Mouse (Mus musculus) intestine, postnatal 0 days (tissue): ENCODE data around the gene Btbd9. TPM values are rescaled to one million over a fixed set of nuclear protein-coding genes. Genes with fewer than 3 reads are reported as not detected.
"Not testable (repeated sequence)": the region's sequence is repeated elsewhere in the genome, so short reads cannot be mapped to it uniquely, and the experiment has no call there.

Experiments
- ATAC-seq: fragments of 200-750 bp; cut with Nextera tagmentation; 2 replicates; pipeline ENCODE4 v1.8.0; 2017; ENCODE audit warnings: mild to moderate bottlenecking, moderate TSS enrichment, moderate library complexity
- H3K27ac ChIP-seq: fragments of 300-500 bp; sonication (generic); 2 replicates; pipeline ENCODE4 v1.5.1; 2014; ENCODE audit warnings: mild to moderate bottlenecking, low read depth, low read length, moderate library complexity
- H3K27me3 ChIP-seq: fragments of 300-500 bp; sonication (generic); replicated peaks from 2 replicates; pipeline ENCODE4 v1.6.1; 2014; ENCODE audit warnings: low read length, mixed read lengths; ENCODE audit not compliant: control insufficient read depth, insufficient read depth
- H3K36me3 ChIP-seq: fragments of 300-500 bp; sonication (generic); 2 replicates; pipeline ENCODE4 v1.6.1; 2014; ENCODE audit warnings: mild to moderate bottlenecking, moderate library complexity; ENCODE audit not compliant: control insufficient read depth, insufficient read depth
- H3K4me1 ChIP-seq: fragments of 300-500 bp; sonication (generic); replicated peaks from 2 replicates; pipeline ENCODE4 v1.6.1; 2014; ENCODE audit warnings: antibody characterized with exemption, low read length, mixed read lengths; ENCODE audit not compliant: control insufficient read depth, insufficient read depth
- H3K4me2 ChIP-seq: fragments of 300-500 bp; sonication (generic); replicated peaks from 2 replicates; pipeline ENCODE4 v1.6.1; 2014; ENCODE audit warnings: low read depth, mild to moderate bottlenecking, moderate library complexity
- H3K4me3 ChIP-seq: fragments of 300-500 bp; sonication (generic); 2 replicates; pipeline ENCODE4 v1.5.1; 2014; ENCODE audit warnings: low read depth, low read length
- H3K9ac ChIP-seq: fragments of 300-500 bp; sonication (generic); 2 replicates; pipeline ENCODE4 v1.6.1; 2014; ENCODE audit warnings: mild to moderate bottlenecking, low read depth, low read length
- H3K9me3 ChIP-seq: fragments of 300-500 bp; sonication (generic); 2 replicates; pipeline ENCODE4 v1.6.1; 2016; ENCODE audit warnings: mixed run types; ENCODE audit not compliant: control insufficient read depth
- CTCF ChIP-seq: sonication (generic); IDR thresholded peaks from 2 replicates; pipeline ENCODE4 v1.5.1; 2016; ENCODE audit warnings: low read depth, mild to moderate bottlenecking, control low read depth, antibody characterized with exemption, moderate library complexity
- WGBS: fragments of 180-500 bp; shearing (Covaris S2); extraction: QIAGEN DNeasy Blood & Tissue Kit; methylation state at CpG from one replicate; pipeline ENCODE4 v1.1.7; 2014; 5-methylcytosine and 5-hydroxymethylcytosine counted together
- polyA plus RNA-seq: library from polyadenylated mRNA; unstranded; fragments of >200 nt; fragmentation: Nextera tagmentation; extraction: Ambion mirVana; gene quantifications from 2 replicates; pipeline ENCODE4 v1.2.1, GENCODE M21; 2015

Btbd9 gene
- polyA plus RNA-seq, 1 experiment from 2014 or later, result 35.9 TPM

DNA sequence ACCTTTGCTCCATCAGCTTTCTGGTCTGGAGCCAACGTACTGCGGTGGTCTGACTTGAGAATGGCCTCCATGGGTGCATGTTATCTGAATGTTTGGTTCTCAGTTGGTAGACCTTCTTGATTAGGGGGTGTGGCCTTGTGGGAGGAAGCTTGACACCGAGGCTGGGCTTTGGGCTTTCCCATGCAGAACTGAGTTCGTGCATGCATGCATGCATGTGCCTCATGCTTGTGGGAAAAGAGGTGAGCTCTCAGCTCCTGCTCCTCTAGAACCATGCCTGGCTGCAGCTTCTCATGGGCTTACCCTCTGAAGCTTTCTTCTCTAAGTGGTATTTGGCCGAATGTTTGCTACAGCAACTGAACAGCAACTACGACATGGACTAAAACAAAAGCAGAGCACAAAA is 64.9 kb downstream of the Btbd9 start:
- Histone ChIP-seq H3K36me3 (0 out of 2 replicates have a peak, but pooled peaks cover 6% of the 10 kb centered on the region), H3K4me1 (no peaks in the 10 kb centered on the region; the same call in none of the 2 replicates), H3K27ac (no peak overlapping the region), H3K4me2 (no peak overlapping the region), H3K9ac (no peak overlapping the region), H3K9me3 (no peaks in the 10 kb centered on the region), H3K27me3 (no peaks in the 10 kb centered on the region), H3K4me3 (no peak overlapping the region)
- no peak for TF ChIP-seq CTCF
- ATAC-seq, result no peak
- 80% methylated on average over 6 of the region's 6 CpGs for WGBS

DNA sequence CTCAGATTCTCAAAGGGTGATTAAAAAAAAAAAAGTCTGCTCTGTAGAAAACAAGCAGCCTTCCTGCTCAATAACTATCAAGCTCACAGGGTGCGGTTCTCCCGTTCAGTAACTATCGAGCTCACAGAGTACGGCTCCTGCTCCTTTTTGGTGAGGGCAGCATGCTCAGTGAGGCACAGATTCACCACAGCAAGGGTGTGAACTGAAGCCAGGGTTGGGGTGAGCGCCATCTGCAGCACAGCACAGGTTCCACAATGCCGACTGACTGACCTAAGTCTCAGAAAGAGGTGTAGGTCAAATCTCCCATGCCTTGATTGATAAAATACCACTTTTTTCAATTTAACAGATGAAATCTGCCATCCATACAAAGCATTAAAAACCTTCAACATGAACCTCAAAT is 66.1 kb downstream of the Btbd9 start:
- Histone ChIP-seq H3K9ac (no peak overlapping the region), H3K4me1 (no peaks in the 10 kb centered on the region; the same call in none of the 2 replicates), H3K9me3 (no peaks in the 10 kb centered on the region), H3K27me3 (no peaks in the 10 kb centered on the region), H3K27ac (no peak overlapping the region), H3K4me2 (no peak overlapping the region), H3K4me3 (no peak overlapping the region), H3K36me3 (no peaks in the 10 kb centered on the region)
- no peak for ATAC-seq
- peak; percentile 38; the same call in 1 of the 2 replicates for TF ChIP-seq CTCF
- WGBS, result 76% methylated on average over 6 of the region's 6 CpGs

DNA sequence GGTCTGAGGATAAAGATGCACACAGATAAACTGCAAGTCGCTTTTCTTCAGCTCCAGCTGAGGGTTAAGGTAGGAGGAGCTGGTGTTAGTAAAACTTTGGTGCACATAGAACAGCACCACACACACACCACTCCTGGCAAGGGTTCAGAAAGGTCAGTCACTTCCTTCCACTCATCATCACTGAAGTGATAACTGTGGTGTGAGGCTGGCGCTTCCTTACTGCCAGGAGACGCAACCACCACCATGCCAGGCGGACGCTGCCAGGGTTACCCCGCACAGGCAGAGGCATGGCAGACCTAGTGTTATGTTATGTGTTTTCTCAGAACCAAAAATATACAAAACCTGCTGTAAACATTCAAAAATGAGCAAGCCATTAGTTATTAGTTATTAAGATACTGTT is 66.6 kb downstream of the Btbd9 start:
- no peaks in the 10 kb centered on the region for H3K27me3 ChIP-seq
- TF ChIP-seq CTCF, result no peak
- H3K9me3 ChIP-seq, result no peaks in the 10 kb centered on the region
- no peaks in the 10 kb centered on the region; the same call in none of the 2 replicates for H3K4me1 ChIP-seq
- no peak overlapping the region for H3K4me2 ChIP-seq
- no peak overlapping the region for H3K9ac ChIP-seq
- H3K27ac ChIP-seq, result no peak overlapping the region
- no peak for ATAC-seq
- H3K4me3 ChIP-seq, result no peak overlapping the region
- WGBS, result 89% methylated on average over 6 of the region's 6 CpGs
- H3K36me3 ChIP-seq, result no peaks in the 10 kb centered on the region

DNA sequence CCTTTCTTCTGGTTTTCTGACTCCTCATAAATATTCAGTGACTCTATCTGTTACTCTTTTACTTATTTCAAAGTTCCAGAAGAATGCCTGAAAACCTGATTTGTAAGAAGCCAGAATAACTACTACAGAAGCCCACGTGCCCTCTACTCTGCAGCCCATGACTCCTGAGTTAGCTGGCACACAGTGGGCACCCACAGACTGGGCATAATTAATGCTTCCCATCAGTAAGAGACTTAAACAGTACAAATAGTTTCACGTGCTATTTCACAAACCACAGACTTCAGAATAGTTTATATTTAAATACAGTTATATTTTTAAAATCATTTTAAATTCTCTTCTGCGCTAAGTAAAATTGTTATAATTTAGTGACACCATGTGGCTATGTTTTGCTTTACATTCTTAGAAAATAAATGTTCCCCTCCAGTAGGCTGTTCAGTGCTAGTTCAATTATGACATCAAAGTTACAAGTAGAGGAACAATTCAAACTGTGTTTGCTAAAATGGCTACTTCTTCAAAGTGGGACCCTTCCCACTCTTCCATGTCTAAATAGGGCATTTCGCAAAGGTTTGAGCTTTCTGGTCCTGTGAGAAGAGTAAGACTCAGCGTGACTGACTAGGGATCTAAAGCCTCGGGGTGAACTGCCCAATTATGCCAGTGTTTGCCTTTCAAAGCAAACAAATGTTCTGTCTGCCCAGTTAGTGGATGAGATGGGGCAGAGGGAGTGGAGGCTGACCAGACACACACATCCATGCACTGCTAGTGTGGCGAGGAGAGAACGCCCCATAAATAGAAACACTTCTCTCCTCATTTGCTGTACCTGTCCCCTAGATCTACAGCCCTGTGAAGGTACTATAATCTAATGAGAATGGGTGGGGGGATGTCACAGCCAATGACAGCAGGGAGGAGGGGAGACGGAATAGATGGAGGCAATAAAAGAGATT is 68.4 kb downstream of the Btbd9 start:
- Histone ChIP-seq H3K9me3 (no peaks in the 10 kb centered on the region), H3K36me3 (no peaks in the 10 kb centered on the region), H3K4me2 (no peak overlapping the region), H3K9ac (no peak overlapping the region), H3K27ac (no peak overlapping the region), H3K4me3 (no peak overlapping the region), H3K27me3 (no peaks in the 10 kb centered on the region), H3K4me1 (no peaks in the 10 kb centered on the region; the same call in 1 of the 2 replicates)
- ATAC-seq, result no peak
- 0 out of 2 replicates have a peak, but pooled peaks have one; percentile 28 for TF ChIP-seq CTCF
- 73% methylated on average over 9 of the region's 9 CpGs for WGBS

DNA sequence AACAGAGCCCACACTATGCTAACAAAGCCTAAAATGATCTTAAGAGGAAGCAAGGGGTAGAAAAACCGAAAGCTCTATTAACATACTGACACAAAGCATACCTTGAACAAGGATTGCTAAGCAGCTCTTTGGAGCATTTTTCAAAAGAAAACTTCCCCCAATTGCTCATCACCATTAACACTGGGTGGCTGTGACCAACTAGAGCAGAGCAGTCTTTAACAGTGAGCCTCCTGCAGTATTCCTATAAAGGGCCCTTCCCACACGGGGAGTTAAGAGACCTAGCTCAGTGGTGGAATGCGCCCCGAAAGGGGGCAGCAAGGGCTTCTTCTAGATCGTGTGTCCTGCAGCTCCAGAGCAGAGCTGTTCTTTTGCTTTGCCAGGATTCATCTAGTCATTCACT is 69.4 kb downstream of the Btbd9 start:
- Histone ChIP-seq H3K9ac (no peak overlapping the region), H3K36me3 (no peaks in the 10 kb centered on the region), H3K27me3 (no peaks in the 10 kb centered on the region), H3K27ac (no peak overlapping the region), H3K4me3 (no peak overlapping the region), H3K4me1 (no peaks in the 10 kb centered on the region), H3K9me3 (no peaks in the 10 kb centered on the region), H3K4me2 (no peak overlapping the region)
- WGBS, result 76% methylated on average over 5 of the region's 5 CpGs
- no peak for TF ChIP-seq CTCF
- no peak for ATAC-seq

DNA sequence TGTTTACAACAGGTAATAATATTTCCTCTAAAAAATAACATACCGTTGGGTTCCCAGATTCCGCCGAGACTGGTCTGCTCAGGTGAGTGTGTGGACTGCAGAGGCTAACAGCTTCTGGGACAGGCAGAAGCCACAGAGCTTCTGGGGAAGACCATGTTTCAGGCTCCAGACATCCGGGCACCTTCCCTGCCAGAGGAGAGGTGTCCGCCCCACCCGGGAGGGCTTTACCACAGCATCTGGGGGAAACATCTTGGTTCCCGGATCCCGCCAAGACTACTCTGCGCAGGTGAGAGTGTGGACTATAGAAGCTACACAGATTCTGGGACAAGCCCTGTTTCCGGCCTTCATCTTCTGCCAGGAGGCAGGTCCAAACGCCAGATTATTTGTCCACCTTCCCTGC is 76.7 kb downstream of the Btbd9 start:
- H3K4me2 ChIP-seq, H3K9me3 ChIP-seq, H3K36me3 ChIP-seq, H3K4me1 ChIP-seq, ATAC-seq, H3K4me3 ChIP-seq, H3K27me3 ChIP-seq, H3K9ac ChIP-seq: not testable (repeated sequence)
- 97% methylated on average over 11 of the region's 11 CpGs for WGBS
- 0 out of 2 replicates have a peak overlapping the region, but pooled peaks have one; percentile 57 for H3K27ac ChIP-seq
